Mouse (Mus musculus): ENCODE data around the gene Ereg. TPM values are rescaled to one million over a fixed set of nuclear protein-coding genes. Genes with fewer than 3 reads are reported as not detected.

Ereg gene
- polyA plus RNA-seq, 1 experiment from 2014 or later = not detected

- 5% methylated on average over 7 of the region's 7 CpGs for WGBS
- Histone ChIP-seq H3K4me1 (ENCODE audit: control insufficient read depth in 2 of 2, insufficient read depth in 2 of 2, low read length in 2 of 2) (peaks cover 0 to 2% of the 10 kb centered on the region in 2 experiments; a peak in 1 of 4 replicates), H3K36me3 (ENCODE audit: control insufficient read depth, insufficient read depth, low read length) (no peaks in the 10 kb centered on the region), H3K4me2 (ENCODE audit: low read length) (peak overlapping the region; percentile 77), H3K27me3 (ENCODE audit: control insufficient read depth, insufficient read depth, low read length) (peaks cover 15% of the 10 kb centered on the region), H3K9me3 (ENCODE audit: control insufficient read depth, low read length) (no peaks in the 10 kb centered on the region), H3K9ac (ENCODE audit: low read length) (peak overlapping the region; percentile 64; the same call in 1 of the 2 replicates), H3K27ac (replicated peaks in 1 of 2; ENCODE audit: control insufficient read depth in 1 of 2, insufficient read depth in 1 of 2, low read depth in 2 of 2, low read length in 2 of 2) (no peak overlapping the region), H3K4me3 (ENCODE audit: control insufficient read depth in 1 of 2, insufficient read depth in 1 of 2, low read depth in 1 of 2, low read length in 2 of 2) (peak overlapping the region; percentile 56 to 67)
- ATAC-seq (ENCODE audit: insufficient number of reproducible peaks, insufficient read depth, low FRiP score, low read depth) = no peak
Measured at GRCm38 (mm10) chr5:91138970-91139369, 64.5 kb downstream of the Ereg start.

- no peaks in the 10 kb centered on the region for H3K36me3 ChIP-seq (ENCODE audit: control insufficient read depth, insufficient read depth, low read length)
- 0% methylated on average over 40 of the region's 44 CpGs for WGBS
Measured at GRCm38 (mm10) chr5:91139446-91139873, 65.0 kb downstream of the Ereg start, which contains the start of gene Areg. Gene Areg, plus strand, starts transcription at chr5:91139599.

GRCm38 (mm10) chr5:91140896-91141448, 66.5 kb downstream of the Ereg start:
- 60% methylated on average over 13 of the region's 13 CpGs for WGBS
- H3K9me3 ChIP-seq (ENCODE audit: control insufficient read depth, low read length) = no peaks in the 10 kb centered on the region
- no peak overlapping the region for H3K4me2 ChIP-seq (ENCODE audit: low read length)
- H3K27ac ChIP-seq (replicated peaks in 1 of 2; ENCODE audit: control insufficient read depth in 1 of 2, insufficient read depth in 1 of 2, low read depth in 2 of 2, low read length in 2 of 2) = no peak overlapping the region
- H3K4me1 ChIP-seq (ENCODE audit: control insufficient read depth in 2 of 2, insufficient read depth in 2 of 2, low read length in 2 of 2) = peaks cover 0 to 2% of the 10 kb centered on the region in 2 experiments; a peak in 1 of 4 replicates
- H3K9ac ChIP-seq (ENCODE audit: low read length) = no peak overlapping the region
- H3K27me3 ChIP-seq (ENCODE audit: control insufficient read depth, insufficient read depth, low read length) = peaks cover 15% of the 10 kb centered on the region
- H3K4me3 ChIP-seq (ENCODE audit: control insufficient read depth in 1 of 2, insufficient read depth in 1 of 2, low read depth in 1 of 2, low read length in 2 of 2) = no peak overlapping the region
- no peaks in the 10 kb centered on the region for H3K36me3 ChIP-seq (ENCODE audit: control insufficient read depth, insufficient read depth, low read length)
- ATAC-seq (ENCODE audit: insufficient number of reproducible peaks, insufficient read depth, low FRiP score, low read depth) = no peak

More at GRCm38 (mm10) chr5:91139446-91139873, 65.0 kb downstream of the Ereg start, which contains the start of gene Areg:
- Histone ChIP-seq H3K4me2 (ENCODE audit: low read length) (peak within 1 kb of the TSS; percentile 77), H3K4me1 (ENCODE audit: control insufficient read depth in 2 of 2, insufficient read depth in 2 of 2, low read length in 2 of 2) (peaks cover 0 to 2% of the 10 kb centered on the region in 2 experiments; a peak in 1 of 4 replicates), H3K27ac (replicated peaks in 1 of 2; ENCODE audit: control insufficient read depth in 1 of 2, insufficient read depth in 1 of 2, low read depth in 2 of 2, low read length in 2 of 2) (no peak within 1 kb of the TSS), H3K4me3 (ENCODE audit: control insufficient read depth in 1 of 2, insufficient read depth in 1 of 2, low read depth in 1 of 2, low read length in 2 of 2) (peak within 1 kb of the TSS; percentile 56 to 67), H3K9ac (ENCODE audit: low read length) (peak within 1 kb of the TSS; percentile 64), H3K27me3 (ENCODE audit: control insufficient read depth, insufficient read depth, low read length) (peaks cover 15% of the 10 kb centered on the region), H3K9me3 (ENCODE audit: control insufficient read depth, low read length) (no peaks in the 10 kb centered on the region)
- peak; percentile 56 for ATAC-seq (ENCODE audit: insufficient number of reproducible peaks, insufficient read depth, low FRiP score, low read depth)

Other genes starting within 250 kb of the Ereg start
- gene Cxcl1, start 183.4 kb upstream of the Ereg start, polyA plus RNA-seq (2014; fragmentation: Nextera tagmentation; extraction: Ambion mirVana) = 0.42 and 0.66 TPM in 2 replicates
- gene Cxcl2, start 170.8 kb upstream of the Ereg start, polyA plus RNA-seq (2014; fragmentation: Nextera tagmentation; extraction: Ambion mirVana) = 0.20 TPM in 1 of 2 replicates, not detected in the other
- 34.6 and 35.5 TPM in 2 replicates for gene Mthfd2l, start 143.5 kb upstream of the Ereg start, polyA plus RNA-seq (2014; fragmentation: Nextera tagmentation; extraction: Ambion mirVana)
- 0.26 TPM in 1 of 2 replicates, not detected in the other for gene Epgn, start 47.2 kb upstream of the Ereg start, polyA plus RNA-seq (2014; fragmentation: Nextera tagmentation; extraction: Ambion mirVana)
- gene Areg, start 65.0 kb downstream of the Ereg start, polyA plus RNA-seq (2014; fragmentation: Nextera tagmentation; extraction: Ambion mirVana) = 0.27 TPM in 1 of 2 replicates, not detected in the other

All from heart, embryonic 14.5 days (tissue).